Mouse (Mus musculus) T-helper 1 cell (primary cell): ENCODE measurements at regions not wholly inside any gene's neighbourhood (a gene's known extent, or its start where the extent isn't known, plus 50 kb on each side); places are given as distances from the start of the nearest gene placed in this dataset.

Source experiments
- in situ Hi-C: fragments of 300-600 bp; cut with MboI, MseI; formaldehyde crosslinking; loops from one replicate; pipeline ENCODE4 v1.15.1; 2025; ENCODE audit warnings: high pct_unique_total_duplicates

DNA sequence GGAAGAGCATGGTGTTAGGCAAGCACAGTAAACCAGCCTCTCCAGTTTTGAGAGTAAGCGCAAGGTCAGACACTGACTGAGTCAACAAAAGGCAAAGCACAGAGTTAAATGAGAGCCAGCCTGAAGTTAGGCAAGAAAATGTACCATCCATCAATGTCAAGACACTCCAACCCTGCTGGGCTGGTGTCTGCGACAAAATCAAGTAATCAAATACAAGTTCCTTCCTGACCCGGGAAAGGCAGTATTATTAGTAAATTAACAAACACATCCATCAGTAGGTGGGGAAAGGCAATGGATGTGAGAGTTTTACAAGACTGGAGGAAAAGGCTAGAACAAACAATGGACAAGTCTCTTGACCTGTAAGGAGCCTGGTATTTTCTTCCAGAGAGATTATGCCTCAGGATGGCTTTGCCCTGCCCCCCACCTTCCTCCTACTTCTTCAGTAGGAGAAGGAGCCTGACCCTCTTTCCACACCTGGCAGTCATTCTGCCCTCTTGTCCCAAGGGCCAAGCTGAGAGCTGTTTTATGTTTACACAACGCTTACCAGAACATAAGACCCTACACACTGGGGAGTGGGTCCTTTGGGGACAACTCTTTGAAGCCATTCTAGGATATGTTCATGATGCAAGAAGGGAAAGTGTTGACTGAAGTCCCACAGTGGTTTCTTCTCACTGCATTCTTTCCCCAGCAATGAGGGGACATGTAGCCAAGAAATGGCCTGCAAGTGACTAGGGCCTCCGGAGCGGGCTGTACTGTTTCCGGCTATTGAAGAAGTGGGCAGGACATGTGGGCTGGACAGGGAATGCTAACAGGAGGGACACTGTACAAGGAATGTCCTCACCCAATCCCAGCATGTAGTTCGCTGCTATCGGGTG, 461.7 kb upstream of the Gm10131 start:
- in situ Hi-C loops = no loop called here

DNA sequence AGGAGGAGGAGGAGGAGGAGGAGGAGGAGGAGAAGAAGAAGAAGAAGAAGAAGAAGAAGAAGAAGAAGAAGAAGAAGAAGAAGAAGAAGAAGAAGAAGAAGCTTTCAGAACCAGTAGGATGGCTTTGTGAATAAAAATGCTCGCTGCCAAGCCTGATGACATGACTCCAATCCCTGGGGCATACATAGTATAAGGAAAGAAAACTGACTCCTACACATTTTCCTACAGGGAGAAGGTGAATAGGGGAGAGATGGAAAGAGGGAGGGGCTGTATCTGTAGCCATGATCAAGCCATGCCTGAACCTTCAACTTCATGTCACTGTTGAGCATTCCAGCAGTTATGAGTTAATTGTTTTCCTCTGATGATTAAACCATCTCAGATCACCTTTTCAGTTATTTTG, 460.2 kb upstream of the Gm10131 start:
- in situ Hi-C loops = no loop called here

DNA sequence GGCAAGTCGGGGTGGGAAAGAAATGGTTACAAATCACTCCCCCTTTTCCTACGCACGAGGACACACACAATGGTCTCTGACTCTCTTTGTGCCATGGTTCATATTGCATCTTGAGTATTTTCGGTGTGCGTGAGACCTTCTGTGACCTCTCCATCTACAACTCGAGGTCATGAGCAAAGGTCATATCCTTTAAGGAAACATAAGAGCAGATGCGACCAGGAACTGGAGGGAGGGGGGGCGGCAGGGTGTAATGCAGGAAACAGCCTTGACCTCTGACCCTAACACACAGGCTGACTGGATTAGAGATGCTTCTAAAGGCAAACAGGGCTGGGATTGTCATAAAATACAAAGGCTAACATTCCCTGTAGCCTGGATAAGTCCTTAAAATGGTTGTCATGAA, 450.7 kb upstream of the Gm10131 start:
- in situ Hi-C loops = no loop called here

DNA sequence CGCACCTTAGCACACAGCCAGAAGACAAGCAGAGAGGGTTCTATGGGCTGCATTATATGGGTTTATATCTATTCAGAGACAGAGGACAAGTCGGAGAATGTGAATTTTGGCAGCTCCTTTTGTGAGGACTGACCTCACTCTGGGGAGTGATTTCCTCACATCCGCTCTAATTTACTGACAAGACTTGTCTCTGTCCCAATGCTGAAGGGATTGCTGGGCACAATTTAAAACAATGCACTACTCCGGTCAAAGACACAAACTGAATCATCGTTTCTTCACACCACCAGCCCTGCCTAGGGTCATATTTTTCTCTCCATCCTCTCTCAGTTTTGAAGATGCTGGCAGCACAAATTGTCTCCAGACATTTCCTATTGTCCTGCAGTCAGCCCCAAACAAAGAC, 438.2 kb upstream of the Gm10131 start:
- in situ Hi-C loops = no loop called here

DNA sequence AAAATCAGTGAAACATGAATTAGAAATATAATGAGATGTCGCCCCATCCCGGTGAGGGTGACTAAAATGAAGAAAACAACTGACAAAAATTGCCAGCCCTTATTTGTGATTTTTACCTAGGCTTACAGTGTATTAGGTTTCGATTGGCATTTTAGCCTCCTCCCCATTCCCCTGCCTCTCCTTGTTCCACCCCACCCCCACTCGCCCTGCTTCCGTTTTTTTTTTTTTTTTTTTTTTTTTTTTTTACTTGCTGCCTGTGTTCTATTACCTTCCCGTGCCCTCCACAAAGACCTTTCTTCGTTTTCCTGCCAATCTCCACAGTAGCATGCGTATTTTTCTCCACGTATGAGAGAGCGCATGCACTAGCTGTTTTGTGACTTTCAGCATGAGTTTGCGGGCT, 435.3 kb upstream of the Gm10131 start:
- in situ Hi-C loops = no loop called here

DNA sequence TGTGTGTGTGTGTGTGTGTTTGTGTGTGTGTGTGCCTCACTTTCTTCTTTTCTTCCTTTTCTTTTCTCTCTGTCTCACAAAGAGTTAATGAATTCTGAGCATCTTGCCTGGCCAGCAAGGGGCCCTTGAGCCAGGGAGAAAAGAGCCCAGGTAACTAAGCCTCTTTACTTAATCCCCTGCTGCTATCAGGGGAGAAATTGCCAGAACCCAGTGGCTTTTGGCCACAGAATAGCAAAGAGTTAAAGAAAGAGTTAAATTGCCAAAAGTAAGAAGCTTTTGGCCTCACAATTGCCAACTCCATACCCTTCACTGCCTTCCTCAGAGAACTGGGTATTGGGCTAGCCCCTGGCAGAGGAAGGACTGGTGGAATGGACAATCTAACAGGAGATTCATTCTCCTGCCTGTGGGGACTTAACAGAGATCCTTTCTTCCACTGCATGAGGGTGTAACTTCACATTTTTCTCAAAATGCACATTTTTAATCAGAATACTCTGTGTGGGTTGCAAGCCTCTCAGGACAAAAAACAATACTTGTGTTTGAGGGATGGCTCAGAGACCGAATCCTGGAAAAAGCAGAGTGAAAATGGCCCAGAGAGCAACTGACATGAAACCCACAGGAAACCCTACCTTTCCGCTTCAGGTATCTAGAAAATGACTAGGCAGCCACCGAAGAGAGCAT, 431.0 kb upstream of the Gm10131 start:
- in situ Hi-C loops = no loop called here

DNA sequence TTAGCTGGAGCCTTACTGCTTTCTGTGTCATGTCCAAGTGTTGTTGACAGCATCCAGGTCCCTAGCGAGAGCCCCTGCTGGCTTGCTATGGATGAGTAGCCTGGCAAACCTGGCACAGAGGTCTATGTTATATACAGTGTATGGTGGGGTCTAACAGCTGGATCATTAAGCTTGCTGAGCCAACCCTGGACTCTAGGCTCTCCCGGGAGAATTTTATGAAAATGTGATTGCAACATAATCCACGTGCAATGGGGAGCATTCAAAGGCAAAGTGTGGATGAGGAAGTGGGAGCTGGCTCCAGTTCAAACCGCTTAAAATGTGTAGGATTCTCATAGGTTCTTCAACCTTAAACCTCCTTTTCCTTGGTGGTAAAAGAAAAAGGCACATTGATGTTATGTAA, 427.7 kb upstream of the Gm10131 start:
- in situ Hi-C loops = no loop called here

DNA sequence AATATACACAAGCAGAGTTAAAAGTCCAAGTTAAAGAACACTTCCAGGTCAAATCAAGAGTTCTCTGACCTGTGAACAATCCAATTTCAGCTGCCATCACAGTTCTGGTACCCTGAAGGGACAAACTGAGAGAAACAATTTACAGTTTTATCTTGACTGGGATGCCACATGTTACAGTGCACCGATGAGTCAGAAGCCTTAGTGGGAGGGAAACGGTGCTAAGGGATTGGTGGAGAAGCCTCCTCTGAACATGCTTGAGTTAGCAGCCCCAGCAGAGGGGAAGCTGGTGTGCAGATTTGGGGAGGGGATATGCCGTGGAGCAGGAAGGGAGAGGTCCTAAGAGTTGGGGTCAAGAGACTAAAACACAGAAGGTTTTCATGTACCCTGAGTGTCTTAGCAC, 423.9 kb upstream of the Gm10131 start:
- in situ Hi-C loops = no loop called here

DNA sequence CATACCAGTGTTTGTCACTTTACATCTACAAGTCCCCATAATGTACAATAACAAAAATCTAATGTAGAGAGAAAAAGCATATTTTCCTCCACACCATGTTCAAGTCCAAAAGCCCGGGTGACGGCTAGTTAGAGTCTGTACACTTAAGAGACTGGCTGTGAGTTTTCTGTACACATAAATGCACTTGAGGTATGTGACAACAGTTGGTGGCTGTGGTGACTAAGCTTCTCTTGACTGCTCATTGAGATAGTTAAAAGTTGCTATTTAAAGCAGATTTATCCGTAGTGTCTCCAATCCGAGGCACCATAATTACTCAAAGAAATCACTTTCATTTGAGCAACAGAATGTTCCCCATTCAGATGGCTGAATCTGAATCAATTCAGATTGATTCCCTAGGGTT, 421.9 kb upstream of the Gm10131 start:
- in situ Hi-C loops = no loop called here

DNA sequence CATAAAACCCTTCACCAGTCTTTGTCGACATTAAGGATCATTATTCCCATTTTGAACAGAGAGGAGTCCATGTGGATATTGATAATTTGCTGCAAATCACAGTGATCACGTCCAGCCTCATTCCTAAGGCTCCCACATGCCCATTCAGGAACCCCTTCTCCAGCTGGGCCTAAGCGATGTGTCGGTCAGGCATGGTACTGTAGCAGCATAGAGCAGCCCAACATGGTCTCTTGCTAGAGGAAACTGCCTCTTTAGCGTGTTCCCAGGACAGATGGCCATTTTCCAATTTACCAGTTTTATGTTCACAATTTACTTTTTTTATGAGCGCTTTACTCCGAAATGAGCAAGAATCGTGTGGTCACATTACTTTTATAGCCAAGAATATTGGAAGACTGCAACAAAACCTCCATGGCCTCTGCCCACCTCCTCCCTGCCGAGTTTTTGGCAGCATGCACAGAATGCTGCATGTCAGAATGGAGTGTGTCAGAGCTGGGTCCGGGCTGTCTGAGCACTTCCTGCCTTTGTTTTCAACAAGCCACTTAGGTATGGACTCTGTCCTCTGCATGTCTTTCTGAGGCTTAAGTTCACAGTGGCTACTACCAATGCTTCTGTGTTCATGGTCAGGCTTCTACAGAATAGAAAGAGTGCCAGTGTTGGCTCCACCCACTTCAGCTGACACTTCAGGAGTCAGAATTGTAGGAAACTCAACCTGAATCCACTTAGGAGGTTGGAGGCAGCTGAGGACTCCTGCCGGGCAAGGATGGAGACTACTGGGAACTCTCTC, 419.6 kb upstream of the Gm10131 start:
- in situ Hi-C loops = no loop called here

DNA sequence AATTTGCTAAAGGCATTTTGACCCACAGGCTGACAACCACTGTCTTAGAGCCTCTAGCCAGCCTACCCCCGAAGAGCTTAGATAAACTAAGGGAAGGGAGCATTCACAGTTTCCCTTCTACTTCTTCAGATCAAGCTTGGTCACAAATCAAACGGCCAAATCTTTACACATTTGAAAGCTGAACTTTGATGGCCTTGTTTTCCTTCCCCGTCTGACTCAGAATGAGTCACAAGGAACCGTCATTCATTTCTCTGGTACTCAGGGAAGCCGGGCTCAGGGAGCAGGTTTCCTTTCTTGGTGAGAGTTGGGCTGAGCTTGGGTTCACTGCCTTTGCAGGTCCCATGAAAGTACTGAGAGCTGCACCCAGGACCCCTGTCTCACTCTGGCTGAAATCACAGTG, 418.5 kb upstream of the Gm10131 start:
- in situ Hi-C loops = no loop called here

DNA sequence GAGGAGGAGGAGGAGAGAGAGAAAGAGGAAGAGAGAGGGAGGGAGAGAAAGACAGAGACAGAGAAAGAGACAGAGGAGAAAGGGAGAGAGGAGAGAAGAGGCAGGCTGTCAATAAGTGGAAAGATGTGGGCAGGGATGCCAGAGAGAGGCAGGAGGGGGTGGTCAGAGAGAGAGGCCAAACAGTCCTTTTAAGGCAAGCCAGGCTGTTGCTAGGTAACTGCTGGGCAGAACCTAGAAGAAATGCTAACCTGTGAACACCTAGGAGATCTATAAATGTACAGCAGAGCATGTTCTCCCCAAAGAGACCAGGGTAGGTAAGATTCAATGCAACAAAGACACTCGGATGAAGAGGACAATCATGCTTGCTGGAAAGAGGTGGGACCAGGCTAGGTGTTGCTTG, 417.9 kb upstream of the Gm10131 start:
- in situ Hi-C loops = no loop called here

DNA sequence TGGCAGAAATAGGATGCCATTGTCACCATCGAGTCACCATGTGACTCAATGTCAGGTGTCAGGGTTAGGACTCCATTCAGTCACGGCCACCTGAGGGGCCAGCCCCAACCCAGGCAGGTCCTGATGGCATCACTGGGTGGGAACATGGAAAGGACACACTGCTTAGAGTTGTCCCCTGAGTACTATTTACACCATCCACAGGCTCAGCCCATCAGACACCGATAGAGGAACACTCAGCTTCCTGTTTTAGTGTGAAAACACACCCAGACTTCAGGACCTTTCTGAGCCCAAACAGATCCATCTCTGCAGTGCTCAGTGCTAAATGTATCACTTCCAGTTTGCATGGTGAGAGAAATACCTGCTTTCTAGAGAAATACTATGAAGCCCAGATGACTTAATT, 416.7 kb upstream of the Gm10131 start:
- in situ Hi-C loops = no loop called here

DNA sequence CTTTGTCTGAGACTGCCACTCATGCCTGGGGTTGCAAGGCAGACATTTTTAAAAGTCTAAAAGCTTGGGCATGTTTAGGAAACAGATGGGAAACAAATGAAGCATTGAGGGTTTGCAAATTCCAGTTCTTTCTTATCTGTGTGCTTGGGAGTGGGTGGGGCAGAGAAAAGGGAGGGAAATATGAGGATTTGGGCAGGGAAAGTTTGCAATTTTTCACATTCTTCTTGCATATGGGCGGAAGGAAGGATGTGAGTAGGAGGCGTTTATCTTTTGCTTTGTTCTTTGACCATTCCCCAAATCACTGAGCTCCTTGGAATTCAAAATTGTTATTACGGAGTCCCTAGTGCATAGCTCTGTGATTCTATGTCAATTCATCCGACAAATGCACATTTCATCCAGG, 413.7 kb upstream of the Gm10131 start:
- in situ Hi-C loops = no loop called here

DNA sequence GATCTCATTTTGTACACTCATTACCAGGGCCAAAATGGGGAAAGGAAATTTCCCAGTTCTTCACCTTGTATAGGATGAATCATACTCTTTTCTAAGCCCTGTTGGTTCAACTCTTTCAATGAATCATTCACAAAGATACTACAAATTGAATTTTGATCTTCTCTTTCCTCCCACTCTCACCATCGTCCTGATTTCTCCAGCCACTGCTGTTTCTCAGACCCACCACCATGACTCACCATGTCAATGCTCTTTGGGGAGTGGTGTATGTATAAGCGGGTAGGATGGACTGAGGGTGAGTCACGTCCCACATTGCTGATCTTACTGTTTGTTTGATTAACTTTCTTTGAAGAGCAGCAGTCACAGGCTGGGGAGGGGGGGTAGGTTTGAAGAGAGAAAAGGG, 412.3 kb upstream of the Gm10131 start:
- in situ Hi-C loops = loop anchor here (5.0 kb wide), 1 partner anchor 73 kb away; no protein-coding TSS in a partner anchor

DNA sequence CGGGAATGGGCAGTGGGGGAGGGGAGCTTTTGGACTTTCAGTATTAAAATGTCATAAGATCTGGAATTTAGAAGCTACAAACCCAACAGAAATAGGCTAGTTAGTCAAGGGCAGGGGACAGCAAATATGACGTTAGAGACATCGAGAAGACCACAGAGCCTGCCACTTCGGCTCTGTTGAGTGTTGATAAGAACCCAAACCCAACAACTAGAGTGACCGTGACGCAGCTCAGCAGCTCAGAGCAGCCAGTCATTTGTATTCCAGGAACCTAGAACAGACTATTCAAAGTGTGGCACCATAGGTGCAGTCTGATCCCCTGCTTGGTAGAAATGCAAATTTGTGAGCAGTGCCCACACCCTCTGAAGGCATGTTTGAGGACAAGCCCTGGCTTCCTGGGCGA, 409.8 kb upstream of the Gm10131 start:
- in situ Hi-C loops = loop anchor here (5.0 kb wide), 1 partner anchor 76 kb away; no protein-coding TSS in a partner anchor

DNA sequence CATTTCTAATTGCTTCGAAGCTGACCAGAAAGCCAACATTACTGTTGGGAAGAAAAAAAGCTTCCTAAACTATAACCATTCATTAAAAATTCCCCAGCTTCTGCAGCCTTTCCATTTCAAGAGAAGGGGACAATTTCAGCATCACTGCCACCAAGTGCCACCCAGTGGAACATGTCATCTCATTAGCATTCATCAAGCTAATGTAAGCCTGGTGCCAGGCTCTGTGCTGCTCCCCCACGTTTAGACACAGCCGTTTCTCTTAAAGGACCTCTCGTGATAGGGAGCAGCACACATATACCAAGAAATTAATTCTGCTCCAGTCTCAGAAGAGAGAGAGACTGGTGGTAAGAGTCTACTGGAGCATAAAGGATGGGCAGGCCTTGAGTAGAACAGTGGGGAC, 409.1 kb upstream of the Gm10131 start:
- in situ Hi-C loops = loop anchor here (5.0 kb wide), 1 partner anchor 77 kb away; no protein-coding TSS in a partner anchor

DNA sequence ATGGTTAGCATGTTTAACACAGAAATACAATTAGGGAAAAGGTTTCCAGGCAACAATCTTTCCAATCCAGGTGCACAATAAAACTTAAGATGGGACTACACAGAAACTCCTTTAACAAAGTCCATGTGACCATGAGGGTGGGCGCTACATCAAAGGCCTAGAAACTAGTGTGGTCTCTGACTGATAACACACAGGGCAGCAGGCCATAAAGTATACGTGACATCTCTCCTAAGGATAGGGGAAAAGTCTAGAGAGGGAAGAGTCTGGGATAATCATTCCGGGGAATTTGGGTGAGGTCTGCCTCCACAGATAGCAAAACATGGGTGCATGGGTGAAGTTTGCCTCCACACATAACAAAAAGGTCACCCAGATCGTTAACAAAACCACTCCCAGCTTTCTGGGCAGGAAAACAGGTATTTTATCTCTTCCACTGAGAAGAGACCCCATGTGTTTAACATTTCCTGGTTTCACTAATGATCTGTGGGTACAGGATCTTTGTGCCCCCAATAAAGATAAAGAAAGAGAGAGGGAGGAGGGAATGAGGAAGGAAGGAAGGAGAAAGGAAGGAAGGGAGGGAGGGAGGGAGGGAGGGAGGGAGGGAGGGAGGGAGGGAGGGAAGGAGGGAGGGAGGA, 402.0 kb upstream of the Gm10131 start:
- in situ Hi-C loops = no loop called here

DNA sequence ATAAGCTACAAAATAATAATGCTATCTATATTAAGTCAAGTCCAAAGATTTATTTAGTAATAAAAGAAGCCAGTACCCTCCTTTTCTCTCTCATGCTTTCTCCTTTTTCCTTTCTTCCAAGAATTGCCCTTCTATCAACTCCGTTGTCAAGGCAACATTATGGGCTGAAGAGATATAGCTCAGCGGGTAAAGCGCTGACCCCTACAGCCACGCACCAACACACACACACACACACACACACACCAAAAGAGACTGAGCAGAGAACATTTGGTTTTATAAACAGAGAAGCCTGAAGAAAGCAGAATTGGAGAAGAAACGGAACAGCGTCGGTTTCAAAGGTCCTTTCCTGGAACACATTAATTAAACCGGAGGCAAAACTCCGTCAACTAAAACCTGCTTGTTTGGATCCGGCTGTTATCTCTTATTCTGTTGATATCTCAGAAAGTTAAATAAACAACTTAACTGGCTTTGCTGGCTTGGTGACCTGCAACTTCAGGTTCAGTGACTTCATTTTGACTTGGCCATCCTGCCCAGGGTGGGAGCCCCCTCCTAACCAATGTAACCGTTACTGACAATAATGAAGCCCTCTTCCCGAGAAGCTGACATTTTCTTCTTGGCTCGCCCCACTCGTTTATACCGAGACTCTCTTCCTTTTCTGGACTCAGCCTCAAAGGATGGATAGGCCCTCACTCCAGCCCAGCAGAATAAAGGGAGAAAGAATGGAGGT, 394.5 kb upstream of the Gm10131 start:
- in situ Hi-C loops = no loop called here

DNA sequence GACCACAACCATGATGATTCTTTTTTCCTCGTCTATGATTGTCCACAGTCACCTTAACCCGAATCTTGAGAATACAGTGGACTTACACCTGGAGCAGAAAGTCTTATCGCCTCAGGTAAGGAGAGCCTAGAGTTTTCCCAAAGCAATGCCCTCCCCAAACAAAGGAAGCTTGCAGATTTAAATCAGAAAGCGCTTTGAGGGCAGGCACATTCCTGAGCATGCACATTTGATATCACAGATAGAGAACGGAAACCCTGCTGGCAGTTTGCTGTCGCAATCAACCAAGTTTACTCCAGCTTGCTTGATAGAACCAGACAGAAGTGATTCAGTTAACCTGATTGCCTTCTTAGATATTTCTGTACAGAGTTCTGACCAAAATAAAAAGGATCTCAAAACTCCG, 393.6 kb upstream of the Gm10131 start:
- in situ Hi-C loops = no loop called here

DNA sequence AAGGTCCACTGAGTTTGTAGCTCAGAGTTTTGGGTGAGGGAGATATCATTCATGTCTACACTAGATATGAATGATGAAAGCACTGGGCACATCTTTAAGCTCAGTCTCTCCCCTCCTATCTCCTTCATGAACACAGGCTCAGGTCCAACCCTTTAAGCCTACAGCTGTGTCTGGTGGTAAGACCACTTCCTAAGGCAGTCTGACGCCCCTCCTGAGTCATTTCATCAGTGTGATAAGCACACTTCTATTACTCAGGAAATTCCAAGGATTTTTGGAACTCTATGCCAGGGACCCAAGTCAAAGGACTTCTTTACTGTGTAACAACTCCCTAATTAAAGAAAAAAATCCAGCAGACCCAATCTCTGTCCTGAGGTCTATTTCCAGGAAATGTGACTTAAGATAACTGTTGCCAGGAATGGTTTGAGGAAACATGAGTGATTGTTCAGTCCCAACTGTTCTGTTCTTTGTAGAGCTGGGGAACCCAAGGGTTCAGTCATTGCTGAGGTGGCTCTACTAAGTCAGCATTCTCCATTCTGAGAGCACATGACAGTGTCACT, 391.1 kb upstream of the Gm10131 start:
- in situ Hi-C loops = no loop called here
